Mouse (Mus musculus): ENCODE data around the gene Selenoo. TPM values are rescaled to one million over a fixed set of nuclear protein-coding genes. Genes with fewer than 3 reads are reported as not detected.

The Selenoo gene
- polyA plus RNA-seq, 1 experiment = 3.7 TPM

DNA sequence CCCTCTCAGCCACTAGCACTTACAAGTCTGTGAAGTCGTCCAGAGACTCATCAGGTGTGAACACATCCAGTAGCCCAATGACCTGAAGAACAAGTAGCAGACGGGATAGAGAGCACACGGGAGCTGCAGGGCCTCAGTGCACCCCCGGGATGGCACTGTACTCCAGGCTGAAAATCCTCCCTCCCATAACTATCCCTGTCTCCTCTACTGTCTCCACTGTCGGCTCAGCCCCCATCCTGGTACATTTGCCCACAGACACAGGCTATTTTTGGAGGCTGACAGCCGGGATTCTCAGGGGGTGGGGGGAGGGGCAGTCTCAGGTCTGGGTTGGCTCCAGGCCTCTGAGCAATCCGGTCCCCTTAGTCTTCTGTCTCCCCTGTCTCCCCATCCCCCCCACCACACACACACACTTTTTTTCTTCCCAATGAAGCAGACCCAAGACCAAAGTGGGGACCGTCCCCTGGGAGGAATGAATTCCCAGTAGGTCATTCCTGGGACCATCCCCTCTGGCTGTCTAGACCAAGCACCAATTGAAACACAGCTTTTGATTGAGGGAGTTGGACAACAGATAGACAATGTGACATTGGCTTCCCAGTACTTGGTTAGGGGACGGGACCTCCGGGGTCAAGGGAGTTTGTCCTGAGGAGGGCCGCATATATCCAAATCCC is 48.6 kb downstream of the Selenoo start:
- Histone ChIP-seq H3K4me1 (peaks cover 16% of the 10 kb centered on the region), H3K27me3 (replicated peaks) (peaks cover 89% of the 10 kb centered on the region), H3K36me3 (replicated peaks; ENCODE audit: low read length) (no peaks in the 10 kb centered on the region), H3K9me3 (peaks cover 7% of the 10 kb centered on the region; the same call in 1 of the 2 replicates), H3K4me3 (replicated peaks) (no peak overlapping the region)
- TF ChIP-seq GATA1 (IDR thresholded peaks at IDR 0.05; ENCODE audit: borderline replicate concordance, low read length) (no peak), FLI1 (IDR thresholded peaks at IDR 0.05; ENCODE audit: low read length) (no peak)

DNA sequence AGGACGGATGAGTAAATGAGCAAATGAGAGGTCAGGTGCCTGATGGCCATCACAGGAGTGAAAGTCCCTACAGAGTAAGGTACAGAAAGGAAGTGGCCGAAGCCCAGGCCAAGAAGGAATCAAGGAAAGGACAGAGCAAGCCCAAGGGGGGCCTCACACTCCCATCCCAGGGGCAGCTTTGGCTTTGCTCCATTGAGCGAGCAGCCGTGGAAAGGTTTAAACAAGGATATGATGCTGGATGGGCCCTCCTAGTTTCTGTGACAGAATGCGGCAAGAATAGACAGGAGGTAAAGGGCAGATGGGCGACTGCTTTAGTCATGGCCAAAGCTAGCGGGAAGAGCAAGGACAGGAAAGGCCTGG is 49.1 kb downstream of the Selenoo start:
- Histone ChIP-seq H3K4me3 (replicated peaks) (no peak overlapping the region), H3K9me3 (peaks cover 4% of the 10 kb centered on the region; the same call in 1 of the 2 replicates), H3K36me3 (replicated peaks; ENCODE audit: low read length) (no peaks in the 10 kb centered on the region), H3K27me3 (replicated peaks) (peaks cover 89% of the 10 kb centered on the region), H3K4me1 (peaks cover 18% of the 10 kb centered on the region)
- TF ChIP-seq GATA1 (IDR thresholded peaks at IDR 0.05; ENCODE audit: borderline replicate concordance, low read length) = no peak
- TF ChIP-seq FLI1 (IDR thresholded peaks at IDR 0.05; ENCODE audit: low read length) = no peak

DNA sequence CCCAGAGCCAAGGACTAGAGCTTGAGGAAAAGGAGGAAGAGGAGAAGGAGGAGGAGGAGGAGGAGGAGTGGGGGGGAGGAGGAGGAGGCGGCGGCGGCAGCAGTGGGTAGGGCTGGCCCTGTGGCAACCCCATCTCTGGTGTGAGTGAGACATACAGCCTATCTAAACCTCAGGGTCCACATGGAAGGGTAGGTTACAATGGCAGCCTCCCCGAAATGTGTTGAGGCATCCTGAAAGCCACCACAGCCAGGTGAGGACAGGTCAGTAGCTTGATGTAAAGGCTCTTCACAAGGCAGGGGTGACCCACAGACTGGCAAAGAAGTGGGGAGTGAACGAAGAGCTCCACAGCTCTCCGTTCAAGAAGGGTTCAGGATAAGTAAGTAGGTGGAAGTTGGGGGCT is 49.6 kb downstream of the Selenoo start:
- no peak overlapping the region for H3K4me3 ChIP-seq (replicated peaks)
- peaks cover 91% of the 10 kb centered on the region for H3K27me3 ChIP-seq (replicated peaks)
- TF ChIP-seq FLI1 (IDR thresholded peaks at IDR 0.05; ENCODE audit: low read length) = no peak
- no peak for TF ChIP-seq GATA1 (IDR thresholded peaks at IDR 0.05; ENCODE audit: borderline replicate concordance, low read length)
- H3K9me3 ChIP-seq = peaks cover 4% of the 10 kb centered on the region; the same call in 1 of the 2 replicates
- peaks cover 20% of the 10 kb centered on the region for H3K4me1 ChIP-seq
- H3K36me3 ChIP-seq (replicated peaks; ENCODE audit: low read length) = no peaks in the 10 kb centered on the region

DNA sequence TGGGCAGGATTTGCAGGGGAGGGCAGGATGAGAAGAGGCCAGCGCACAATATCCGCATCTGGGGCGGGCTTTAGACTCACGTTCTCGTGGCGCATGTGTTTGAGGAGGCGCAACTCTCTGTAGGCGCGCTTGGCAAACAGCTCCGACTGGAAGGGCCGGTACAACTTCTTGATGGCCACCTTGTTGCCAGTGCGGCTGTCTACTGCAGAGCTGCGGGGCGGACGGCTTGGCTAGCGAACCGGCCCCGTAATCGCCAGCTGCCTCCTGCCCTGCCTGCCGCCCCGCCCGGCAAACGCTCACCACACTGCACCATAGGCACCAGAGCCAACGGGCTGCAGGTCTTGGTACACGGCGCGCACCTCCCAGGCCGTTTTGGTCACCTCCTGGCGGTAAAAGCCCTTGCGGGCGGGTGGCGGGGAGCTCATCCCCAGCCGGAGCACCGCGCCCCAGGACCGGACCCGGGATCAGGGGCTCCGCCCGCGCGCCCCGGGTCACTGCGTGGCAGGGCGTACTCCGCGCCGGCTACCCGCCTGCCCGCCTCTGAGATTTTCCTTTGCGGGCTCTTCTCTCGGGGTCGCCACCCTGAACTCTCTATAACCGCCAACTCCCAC is 51.3 kb downstream of the Selenoo start:
- Histone ChIP-seq H3K27me3 (replicated peaks) (peaks cover 99% of the 10 kb centered on the region), H3K36me3 (replicated peaks; ENCODE audit: low read length) (no peaks in the 10 kb centered on the region), H3K4me1 (peaks cover 25% of the 10 kb centered on the region), H3K4me3 (replicated peaks) (peak overlapping the region; percentile 52), H3K9me3 (0 out of 2 replicates have a peak, but pooled peaks cover 2% of the 10 kb centered on the region)
- TF ChIP-seq FLI1 (IDR thresholded peaks at IDR 0.05; ENCODE audit: low read length) = no peak
- TF ChIP-seq GATA1 (IDR thresholded peaks at IDR 0.05; ENCODE audit: borderline replicate concordance, low read length) = no peak

DNA sequence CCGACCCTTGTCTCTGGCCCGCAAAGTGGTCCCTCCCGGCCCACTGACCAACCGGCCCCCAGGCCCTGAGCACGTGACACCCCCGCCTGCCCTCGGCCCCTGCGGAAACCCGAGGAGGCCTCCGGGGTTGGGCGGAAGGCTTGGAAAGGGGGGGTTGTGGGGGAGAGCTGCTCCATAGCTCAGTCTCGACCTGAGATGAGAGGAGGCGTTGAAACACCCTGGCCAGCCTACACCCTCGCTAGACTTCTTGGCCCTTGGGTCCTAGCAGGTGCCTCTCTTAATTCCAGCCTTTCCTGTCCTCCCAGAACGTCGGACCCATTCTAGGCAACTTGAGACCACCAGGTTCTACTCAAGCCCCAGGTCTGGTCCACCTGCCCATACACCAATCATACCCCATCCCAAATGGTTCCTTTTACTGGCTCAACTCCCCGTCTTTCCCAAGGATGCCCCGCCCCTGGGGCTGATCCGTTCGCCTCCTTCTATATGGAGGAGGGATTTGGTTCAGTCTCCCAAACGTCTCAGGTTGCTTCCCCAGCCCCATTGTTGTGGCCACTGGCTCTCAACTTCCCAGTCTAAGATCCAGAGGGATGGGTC is 51.9 kb downstream of the Selenoo start, which contains the start of gene Mapk12:
Gene Mapk12 (minus strand): TSS at position 45 of the 594 bp plus-strand sequence.
- Histone ChIP-seq H3K9me3 (peaks cover 8% of the 10 kb centered on the region), H3K36me3 (replicated peaks; ENCODE audit: low read length) (no peaks in the 10 kb centered on the region), H3K4me1 (peaks cover 31% of the 10 kb centered on the region), H3K27me3 (replicated peaks) (peaks cover 99% of the 10 kb centered on the region), H3K4me3 (replicated peaks) (peak within 1 kb of the TSS; percentile 52)
- TF ChIP-seq FLI1 (IDR thresholded peaks at IDR 0.05; ENCODE audit: low read length) = no peak
- no peak for TF ChIP-seq GATA1 (IDR thresholded peaks at IDR 0.05; ENCODE audit: borderline replicate concordance, low read length)

DNA sequence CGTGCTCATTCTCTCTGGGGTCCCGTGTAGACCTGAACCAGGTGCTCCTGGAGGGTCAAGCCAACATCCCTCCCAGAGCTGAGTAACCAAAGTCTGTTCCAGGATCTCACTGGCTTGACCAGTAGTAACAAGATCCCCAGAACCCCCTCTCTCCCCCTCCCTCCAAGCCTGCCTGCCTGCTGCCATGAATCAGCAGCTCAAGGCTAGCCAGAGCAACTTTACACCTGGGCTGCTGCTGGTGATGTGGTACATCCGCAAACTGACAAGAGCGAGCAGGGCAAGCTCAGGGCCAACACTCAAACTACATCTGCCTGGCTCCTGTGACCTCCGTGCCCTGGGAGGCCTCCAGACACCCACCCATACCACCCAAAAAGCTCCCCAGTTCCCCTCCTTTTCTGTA is 52.6 kb downstream of the Selenoo start:
- H3K27me3 ChIP-seq (replicated peaks) = peaks cover 99% of the 10 kb centered on the region
- TF ChIP-seq GATA1 (IDR thresholded peaks at IDR 0.05; ENCODE audit: borderline replicate concordance, low read length) = no peak
- no peak for TF ChIP-seq FLI1 (IDR thresholded peaks at IDR 0.05; ENCODE audit: low read length)
- H3K4me1 ChIP-seq = peaks cover 38% of the 10 kb centered on the region
- H3K36me3 ChIP-seq (replicated peaks; ENCODE audit: low read length) = no peaks in the 10 kb centered on the region
- peaks cover 10% of the 10 kb centered on the region for H3K9me3 ChIP-seq
- H3K4me3 ChIP-seq (replicated peaks) = no peak overlapping the region

DNA sequence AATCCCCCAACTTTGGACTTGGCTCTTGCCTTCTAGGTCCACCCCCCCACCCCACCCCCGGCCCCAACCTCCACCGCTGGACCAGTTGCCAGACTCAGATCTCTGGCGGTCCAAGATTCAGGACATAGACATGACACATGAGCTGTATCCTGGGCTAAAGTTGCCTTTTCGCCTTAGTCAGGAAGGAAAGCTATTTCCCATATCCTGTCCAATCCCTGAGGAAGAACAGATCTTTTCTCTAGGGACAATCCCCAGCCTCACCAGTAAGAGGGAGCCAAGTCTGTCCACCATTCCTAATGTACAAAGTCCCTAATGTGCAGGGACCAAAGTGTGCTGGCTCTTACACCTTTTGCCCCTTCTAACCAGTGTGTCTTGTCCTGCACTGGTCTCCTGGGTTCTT is 53.0 kb downstream of the Selenoo start:
- H3K9me3 ChIP-seq = peaks cover 10% of the 10 kb centered on the region
- no peaks in the 10 kb centered on the region for H3K36me3 ChIP-seq (replicated peaks; ENCODE audit: low read length)
- no peak for TF ChIP-seq GATA1 (IDR thresholded peaks at IDR 0.05; ENCODE audit: borderline replicate concordance, low read length)
- no peak for TF ChIP-seq FLI1 (IDR thresholded peaks at IDR 0.05; ENCODE audit: low read length)
- peaks cover 99% of the 10 kb centered on the region for H3K27me3 ChIP-seq (replicated peaks)
- H3K4me3 ChIP-seq (replicated peaks) = no peak overlapping the region
- peaks cover 42% of the 10 kb centered on the region for H3K4me1 ChIP-seq

DNA sequence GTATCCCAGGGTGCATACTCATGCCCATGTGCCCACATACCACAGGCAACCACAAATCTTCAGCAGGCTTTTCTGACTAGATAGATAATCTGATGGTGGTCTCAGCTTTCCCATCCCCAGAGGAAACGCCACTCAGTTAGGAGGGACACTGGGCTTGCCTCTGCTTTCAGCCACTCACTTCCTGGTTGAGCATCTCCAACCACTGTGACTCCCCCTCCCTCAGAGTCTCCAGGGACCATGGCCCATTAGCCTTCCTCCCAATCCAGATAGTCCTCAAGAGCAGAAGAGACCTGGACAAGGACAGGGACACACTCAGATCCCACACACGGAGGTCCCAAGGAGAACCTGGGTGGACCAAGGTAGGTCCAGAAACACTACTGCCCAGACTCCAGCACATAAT is 54.2 kb downstream of the Selenoo start:
- H3K4me1 ChIP-seq = peaks cover 49% of the 10 kb centered on the region
- no peaks in the 10 kb centered on the region for H3K36me3 ChIP-seq (replicated peaks; ENCODE audit: low read length)
- H3K27me3 ChIP-seq (replicated peaks) = peaks cover 100% of the 10 kb centered on the region
- peaks cover 10% of the 10 kb centered on the region for H3K9me3 ChIP-seq
- TF ChIP-seq FLI1 (IDR thresholded peaks at IDR 0.05; ENCODE audit: low read length) (no peak), GATA1 (IDR thresholded peaks at IDR 0.05; ENCODE audit: borderline replicate concordance, low read length) (no peak)
- H3K4me3 ChIP-seq (replicated peaks) = no peak overlapping the region

DNA sequence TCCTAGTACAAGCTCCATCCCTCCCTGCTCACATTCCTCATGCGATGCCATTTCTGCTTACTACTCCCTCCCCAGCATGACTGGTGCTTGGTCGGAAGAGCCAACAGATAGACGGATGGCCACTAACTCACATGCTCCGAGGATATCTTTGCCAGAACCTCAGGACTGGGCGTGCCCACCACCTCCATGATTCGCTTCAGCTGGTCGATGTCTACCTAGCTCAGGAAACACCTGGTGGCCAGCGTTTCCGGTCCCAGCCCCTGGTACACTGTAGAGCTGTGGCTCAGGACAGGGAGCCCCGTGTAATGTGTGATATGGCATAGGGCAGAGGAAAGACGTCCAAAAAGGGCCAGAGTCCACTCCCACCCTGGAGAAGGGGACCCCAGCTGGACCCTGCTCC is 56.1 kb downstream of the Selenoo start:
- TF ChIP-seq FLI1 (IDR thresholded peaks at IDR 0.05; ENCODE audit: low read length) (no peak), GATA1 (IDR thresholded peaks at IDR 0.05; ENCODE audit: borderline replicate concordance, low read length) (no peak)
- peaks cover 65% of the 10 kb centered on the region for H3K4me1 ChIP-seq
- H3K36me3 ChIP-seq (replicated peaks; ENCODE audit: low read length) = no peaks in the 10 kb centered on the region
- H3K9me3 ChIP-seq = peaks cover 14% of the 10 kb centered on the region
- peaks cover 100% of the 10 kb centered on the region for H3K27me3 ChIP-seq (replicated peaks)
- no peak overlapping the region for H3K4me3 ChIP-seq (replicated peaks)

DNA sequence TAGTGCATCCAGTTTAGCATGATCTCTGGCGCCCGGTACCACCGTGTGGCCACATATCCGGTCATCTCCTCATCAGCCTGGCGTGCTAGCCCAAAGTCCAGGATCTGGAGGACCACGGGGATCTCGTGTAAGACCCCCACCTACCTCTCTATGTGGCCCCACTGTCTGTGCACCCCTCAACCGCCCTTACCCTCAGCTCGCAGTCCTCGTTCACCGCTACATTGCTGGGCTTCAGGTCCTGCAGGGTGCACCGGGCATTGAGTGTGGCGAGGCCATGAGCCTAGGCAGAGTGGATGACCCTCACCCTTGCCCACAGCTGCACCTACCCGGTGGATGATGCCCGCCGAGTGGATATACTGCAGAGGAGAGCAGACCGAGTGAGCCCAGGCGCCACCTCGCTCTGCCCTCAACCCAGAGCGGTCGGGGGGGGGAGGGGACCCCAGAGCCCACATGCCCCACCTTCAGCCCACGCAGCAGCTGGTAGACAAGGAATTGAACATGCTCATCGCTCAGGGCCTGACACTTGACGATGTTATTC is 57.0 kb downstream of the Selenoo start:
- Histone ChIP-seq H3K9me3 (peaks cover 14% of the 10 kb centered on the region), H3K36me3 (replicated peaks; ENCODE audit: low read length) (no peaks in the 10 kb centered on the region), H3K4me1 (peaks cover 59% of the 10 kb centered on the region), H3K27me3 (replicated peaks) (peaks cover 99% of the 10 kb centered on the region), H3K4me3 (replicated peaks) (no peak overlapping the region)
- TF ChIP-seq GATA1 (IDR thresholded peaks at IDR 0.05; ENCODE audit: borderline replicate concordance, low read length) (no peak), FLI1 (IDR thresholded peaks at IDR 0.05; ENCODE audit: low read length) (no peak)
